8 mouse cellular contexts compared by ENCODE assay signal in the genomic region with DNA sequence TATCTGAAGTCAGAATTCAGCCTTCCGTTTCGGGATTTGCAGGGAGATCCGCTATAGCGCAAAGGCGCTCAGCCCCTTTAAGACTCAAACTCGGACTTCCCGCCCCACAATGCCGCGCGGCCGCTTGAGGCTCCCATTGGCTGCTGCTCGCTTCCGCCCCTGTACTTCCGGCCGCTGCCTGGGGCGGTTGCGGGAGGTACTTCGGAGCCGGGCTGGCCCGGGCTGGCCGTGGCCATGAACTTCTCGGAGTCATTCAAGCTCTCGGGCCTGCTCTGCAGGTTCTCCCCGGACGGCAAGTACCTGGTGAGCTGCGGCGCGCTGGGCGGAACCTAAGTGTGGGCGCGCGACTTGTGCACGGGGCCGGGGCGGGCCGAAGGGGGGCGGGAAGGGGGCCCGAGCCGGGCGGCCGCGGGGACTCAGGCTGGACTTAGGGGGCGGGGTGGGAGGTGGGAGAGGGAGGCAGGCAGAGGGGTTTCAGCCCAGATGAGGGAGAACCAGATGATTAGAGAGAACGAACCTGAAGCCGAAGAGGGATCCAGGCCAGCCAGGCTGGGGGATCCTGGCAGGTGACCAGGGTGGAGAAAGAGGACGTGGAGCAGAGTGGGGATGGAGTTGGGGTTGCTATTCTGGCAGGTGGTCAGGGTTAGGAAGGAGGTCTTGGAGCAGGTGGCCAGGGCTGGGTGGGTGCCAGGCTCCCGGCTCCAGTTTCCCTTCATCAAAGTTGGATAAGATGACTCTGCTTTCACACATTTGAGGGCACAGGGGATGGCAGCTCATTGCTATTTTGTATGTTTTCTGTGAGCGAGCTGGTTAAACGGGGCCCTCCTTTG. TPM values are rescaled to one million over a fixed set of nuclear protein-coding genes. Genes with fewer than 3 reads are reported as not detected.
DNase-seq lines count a peak whose midpoint lies in the region; ATAC-seq and TF ChIP-seq lines count a peak whose summit lies in the region.

A gene (plus strand): TSS at position 162 of the 830 bp plus-strand sequence.

- H3K4me1 ChIP-seq in heart, embryonic 10.5 days, result peaks cover 33% of the 10 kb centered on the region
- peaks cover 42% of the 10 kb centered on the region for H3K4me1 ChIP-seq in kidney, embryonic 15.5 days
- H3K4me1 ChIP-seq in liver, embryonic 11.5 days (replicated peaks; ENCODE audit: control insufficient read depth, insufficient read depth, low read length), result peaks cover 12% of the 10 kb centered on the region
- H3K4me1 ChIP-seq in stomach, embryonic 14.5 days (ENCODE audit: control insufficient read depth, insufficient read depth, low read length), result peaks cover 20% of the 10 kb centered on the region

- peak; percentile 97 for ATAC-seq in erythroblast, adult 5-6 weeks (replicated peaks; ENCODE audit: low FRiP score, poor library complexity, severe bottlenecking)
- peak; percentile 90 for ATAC-seq in kidney, embryonic 15.5 days (replicated peaks; ENCODE audit: low FRiP score)
- peak; percentile 94 for ATAC-seq in liver, embryonic 11.5 days (replicated peaks; ENCODE audit: low FRiP score)
- peak; percentile 90 for ATAC-seq in stomach, embryonic 14.5 days (ENCODE audit: insufficient number of reproducible peaks, insufficient read depth, low FRiP score, low read depth)

- peak within 1 kb of the TSS; percentile 80 for H3K9ac ChIP-seq in kidney, embryonic 15.5 days
- H3K9ac ChIP-seq in liver, embryonic 11.5 days (ENCODE audit: low read depth, low read length), result peak within 1 kb of the TSS; percentile 90
- H3K9ac ChIP-seq in stomach, embryonic 14.5 days (replicated peaks; ENCODE audit: low read depth, low read length), result peak within 1 kb of the TSS; percentile 69

- peaks cover 2% of the 10 kb centered on the region for H3K79me3 ChIP-seq in C2C12 (ENCODE audit: low read depth)

- WGBS in heart, embryonic 10.5 days, result 3% methylated on average over 49 of the region's 49 CpGs
- WGBS in kidney, embryonic 15.5 days, result under 1% methylated on average over 49 of the region's 49 CpGs
- WGBS in liver, embryonic 11.5 days, result 2% methylated on average over 49 of the region's 49 CpGs
- WGBS in stomach, embryonic 14.5 days, result 2% methylated on average over 49 of the region's 49 CpGs

- H3K79me2 ChIP-seq in C2C12 (ENCODE audit: control insufficient read depth, insufficient read depth), result peaks cover 19% of the 10 kb centered on the region

- H3ac ChIP-seq in C2C12 (ENCODE audit: control insufficient read depth, insufficient read length, low read depth), result peak within 1 kb of the TSS; percentile 97

- H3K36me3 ChIP-seq in C2C12 (ENCODE audit: control insufficient read depth, insufficient read depth), result peaks cover 7% of the 10 kb centered on the region
- peaks cover 7% of the 10 kb centered on the region for H3K36me3 ChIP-seq in heart, embryonic 10.5 days
- peaks cover 12% of the 10 kb centered on the region for H3K36me3 ChIP-seq in kidney, embryonic 15.5 days
- no peaks in the 10 kb centered on the region for H3K36me3 ChIP-seq in liver, embryonic 11.5 days (ENCODE audit: control insufficient read depth, insufficient read depth, low read length)
- H3K36me3 ChIP-seq in stomach, embryonic 14.5 days (ENCODE audit: control insufficient read depth, insufficient read depth, low read length), result peaks cover 1% of the 10 kb centered on the region

- H3K4me3 ChIP-seq in C2C12 (ENCODE audit: insufficient read depth, poor library complexity, severe bottlenecking), result peak within 1 kb of the TSS; percentile 60
- H3K4me3 ChIP-seq in heart, embryonic 10.5 days, result peak within 1 kb of the TSS; percentile 87
- peak within 1 kb of the TSS; percentile 74 for H3K4me3 ChIP-seq in kidney, embryonic 15.5 days (replicated peaks)
- peak within 1 kb of the TSS; percentile 90 for H3K4me3 ChIP-seq in liver, embryonic 11.5 days (ENCODE audit: low read depth, low read length)
- peak within 1 kb of the TSS; percentile 72 for H3K4me3 ChIP-seq in stomach, embryonic 14.5 days (ENCODE audit: low read depth, low read length)

- H3K27me3 ChIP-seq in C2C12 (ENCODE audit: control insufficient read depth, insufficient read depth, insufficient read length), result peaks cover 41% of the 10 kb centered on the region
- H3K27me3 ChIP-seq in heart, embryonic 10.5 days (ENCODE audit: insufficient read depth, poor library complexity, severe bottlenecking), result peaks cover 52% of the 10 kb centered on the region
- H3K27me3 ChIP-seq in kidney, embryonic 15.5 days, result peaks cover 45% of the 10 kb centered on the region
- H3K27me3 ChIP-seq in liver, embryonic 11.5 days (replicated peaks; ENCODE audit: control insufficient read depth, insufficient read depth, low read length), result peaks cover 45% of the 10 kb centered on the region
- H3K27me3 ChIP-seq in stomach, embryonic 14.5 days (ENCODE audit: control insufficient read depth, insufficient read depth, low read length), result peaks cover 27% of the 10 kb centered on the region

- peak within 1 kb of the TSS; percentile 92 for H3K4me2 ChIP-seq in kidney, embryonic 15.5 days
- peak within 1 kb of the TSS; percentile 93 for H3K4me2 ChIP-seq in liver, embryonic 11.5 days
- peak within 1 kb of the TSS; percentile 91 for H3K4me2 ChIP-seq in stomach, embryonic 14.5 days (replicated peaks; ENCODE audit: low read depth, low read length)

- no peak for TF ChIP-seq CTCF in C2C12 (IDR thresholded peaks at IDR 0.05; ENCODE audit: control insufficient read depth, insufficient read depth, insufficient read length)

- peak within 1 kb of the TSS; percentile 93 for H3K27ac ChIP-seq in heart, embryonic 10.5 days
- peak within 1 kb of the TSS; percentile 91 for H3K27ac ChIP-seq in kidney, embryonic 15.5 days
- H3K27ac ChIP-seq in liver, embryonic 11.5 days (ENCODE audit: low read depth, low read length), result peak within 1 kb of the TSS; percentile 34; the same call in 1 of the 2 replicates
- H3K27ac ChIP-seq in stomach, embryonic 14.5 days (ENCODE audit: low read length), result peak within 1 kb of the TSS; percentile 84

- peak; percentile 97 for DNase-seq in brain, adult 2 months (ENCODE audit: low read depth, low spot score)
- DNase-seq in heart, embryonic 10.5 days (ENCODE audit: low spot score), result peak; percentile 95
- peak; percentile 87 for DNase-seq in liver, embryonic 11.5 days (ENCODE audit: low spot score)
- peak; percentile 88 for DNase-seq in naive thymus-derived CD4-positive, alpha-beta T cell, adult 2 months (ENCODE audit: low read depth)

- no peaks in the 10 kb centered on the region for H3K9me3 ChIP-seq in heart, embryonic 10.5 days
- no peaks in the 10 kb centered on the region for H3K9me3 ChIP-seq in kidney, embryonic 15.5 days (replicated peaks)
- no peaks in the 10 kb centered on the region for H3K9me3 ChIP-seq in liver, embryonic 11.5 days (ENCODE audit: control insufficient read depth, low read length)
- no peaks in the 10 kb centered on the region for H3K9me3 ChIP-seq in stomach, embryonic 14.5 days (ENCODE audit: control insufficient read depth, low read depth, low read length)

TF ChIP-seq in C2C12, 6 proteins besides CTCF, POLR2A, EP300 and RAD21:
- TF ChIP-seq USF1 (IDR thresholded peaks at IDR 0.05; ENCODE audit: low read depth) (no peak), MAX (IDR thresholded peaks at IDR 0.05) (no peak), MYOD1 (IDR thresholded peaks at IDR 0.05; ENCODE audit: control insufficient read depth, insufficient read length, low read depth) (no peak), MYOG (IDR thresholded peaks at IDR 0.05; ENCODE audit: control insufficient read depth, extremely low read depth, insufficient read length) (no peak)

RNA-seq across cellular contexts. Expression of the gene that starts here (rescaled TPM):
- polyA plus RNA-seq in C2C12 (2012; fragmentation: generic; extraction: Trizol), result 21.7 TPM
- total RNA-seq in erythroblast, adult 5-6 weeks (2015; ENCODE audit: low replicate concordance), result 1.5 and 2.3 TPM in 2 replicates
- total RNA-seq in erythroblast, adult 5-6 weeks (2017; ENCODE audit: low replicate concordance), result 2.6 and 4.5 TPM in 2 replicates
- 27.7 and 33.2 TPM in 2 replicates for polyA plus RNA-seq in heart, embryonic 10.5 days (2016; fragmentation: Nextera tagmentation; extraction: Ambion mirVana)
- 39.7 and 42.1 TPM in 2 replicates for polyA plus RNA-seq in kidney, embryonic 15.5 days (2015; fragmentation: Nextera tagmentation; extraction: Ambion mirVana)
- 39.9 and 46.8 TPM in 2 replicates for polyA plus RNA-seq in liver, embryonic 11.5 days (2014; fragmentation: Nextera tagmentation; extraction: Ambion mirVana)
- 39.6 and 41.4 TPM in 2 replicates for polyA plus RNA-seq in stomach, embryonic 14.5 days (2014; fragmentation: Nextera tagmentation; extraction: Ambion mirVana)

Comparison
In these comparisons a context has a peak if more than half of its experiments do, and no peak if none do; other contexts are left out.
1. Peak in every context shown above with its lines: DNase-seq, ATAC-seq, H3K4me3 ChIP-seq and H3K27ac ChIP-seq.
2. H3K27ac ChIP-seq: peak in every context shown above with its lines; median percentile 93 in heart, embryonic 10.5 days; 91 in kidney, embryonic 15.5 days; 84 in stomach, embryonic 14.5 days; 34 in liver, embryonic 11.5 days.